Mouse (Mus musculus) left cerebral cortex, postnatal 4 days (tissue): ENCODE measurements around the gene Pou4f2. TPM values are rescaled to one million over a fixed set of nuclear protein-coding genes. Genes with fewer than 3 reads are reported as not detected.

Source experiments
- DNase-seq: peaks from one replicate; pipeline ENCODE4 v3.0.0-alpha.2; 2022
- intact Hi-C: fragments of 180-260 bp; cut with DNase I; formaldehyde crosslinking; loops from one replicate; pipeline ENCODE4 v1.15.1; 2025
- total RNA-seq, 2 experiments: library from RNA; stranded (reverse); gene quantifications; 2 replicates each; pipeline ENCODE4 v1.2.3; 2021

The Pou4f2 gene
- total RNA-seq, result under 1 TPM in 1 of 2 experiments, not detected in 1; 0.12 TPM

DNA sequence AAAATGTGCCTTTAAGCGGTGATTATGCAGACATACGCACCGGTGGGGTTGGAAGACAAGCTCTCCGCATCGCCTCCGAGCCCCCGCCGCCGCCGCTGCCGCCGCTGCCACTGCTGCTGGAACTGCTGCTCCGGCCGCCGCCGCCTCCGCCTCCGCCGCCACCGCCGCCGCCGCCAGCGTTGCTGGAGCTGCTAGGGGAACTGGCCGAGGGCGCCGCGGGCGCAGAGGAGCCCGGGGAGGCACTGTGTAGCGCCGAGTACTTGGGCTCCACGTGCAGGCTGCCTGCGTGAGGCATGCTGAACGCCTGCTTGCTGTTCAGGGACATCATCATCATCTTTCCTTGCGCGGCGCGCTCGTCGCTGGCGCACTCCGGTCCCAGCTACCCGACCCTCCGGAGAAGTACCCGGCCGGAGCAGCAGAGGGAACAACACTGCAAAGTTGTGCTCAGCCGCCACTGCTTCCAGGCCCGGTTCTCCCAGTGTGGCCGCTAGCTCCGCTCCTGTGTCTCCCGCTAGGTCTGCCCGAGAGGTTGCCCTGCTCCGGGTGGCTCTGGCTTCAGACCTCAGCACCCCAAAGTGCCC, at the start of gene Pou4f2:
Gene Pou4f2 (minus strand): TSS at position 575 of the 581 bp plus-strand sequence.
- intact Hi-C loops, result no loop called here
- peak; percentile 31 for DNase-seq

DNA sequence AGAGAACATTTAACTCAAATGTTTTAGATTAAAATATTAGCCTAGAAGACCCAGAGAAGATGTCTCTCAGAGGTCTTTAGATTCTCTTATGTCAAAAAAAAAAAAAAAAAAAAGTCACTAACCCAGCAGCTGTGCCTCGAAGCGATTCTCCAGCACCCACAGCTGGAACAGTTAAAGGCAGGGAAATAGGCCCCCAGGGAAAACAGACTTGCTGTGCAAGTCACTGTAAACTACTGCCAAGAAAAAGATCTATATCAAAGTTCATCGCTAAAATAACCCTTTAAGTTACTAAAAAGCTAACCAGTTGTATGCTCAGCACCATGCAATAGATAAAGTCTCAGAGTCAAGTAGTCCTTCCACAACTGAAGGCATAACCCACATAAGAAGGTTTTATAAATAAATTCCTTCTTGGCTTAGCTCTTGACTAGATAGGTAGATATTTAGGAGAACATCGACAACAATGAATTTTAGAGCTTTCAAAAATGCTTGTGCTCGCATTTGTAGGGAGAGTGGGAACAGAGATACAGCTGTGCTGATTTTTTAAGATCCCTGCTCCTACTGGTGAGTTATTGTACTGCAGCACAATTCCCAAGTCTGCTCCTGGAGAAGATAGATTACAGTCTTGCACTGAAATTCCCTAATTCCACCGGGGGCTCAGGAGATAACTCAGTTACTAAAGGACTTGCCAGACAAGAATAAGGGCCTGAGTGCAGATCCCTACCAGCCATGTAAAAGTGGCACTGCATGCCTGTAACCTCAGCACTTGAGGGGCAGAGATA, 40.8 kb upstream of the Pou4f2 start:
- intact Hi-C loops, result no loop called here
- no peak for DNase-seq

DNA sequence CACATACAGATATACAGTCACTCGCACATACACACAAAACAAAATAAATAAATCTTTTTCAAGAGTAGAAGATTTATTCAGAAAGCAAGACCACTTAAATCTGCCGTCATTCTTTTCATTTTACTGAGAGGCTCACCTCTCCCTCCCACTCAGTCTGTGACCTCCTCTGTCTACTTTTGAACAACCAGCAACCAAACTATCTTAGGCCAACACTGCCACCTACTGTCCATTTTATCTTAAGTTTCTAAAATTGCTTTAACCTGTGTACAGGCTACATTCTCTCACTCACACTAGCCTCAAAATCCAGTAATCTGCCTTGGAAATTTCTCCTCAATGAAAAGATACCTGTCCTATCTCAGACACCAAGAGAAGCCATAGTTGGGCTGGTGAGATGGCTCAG, 31.4 kb upstream of the Pou4f2 start:
- intact Hi-C loops, result no loop called here
- no peak for DNase-seq

DNA sequence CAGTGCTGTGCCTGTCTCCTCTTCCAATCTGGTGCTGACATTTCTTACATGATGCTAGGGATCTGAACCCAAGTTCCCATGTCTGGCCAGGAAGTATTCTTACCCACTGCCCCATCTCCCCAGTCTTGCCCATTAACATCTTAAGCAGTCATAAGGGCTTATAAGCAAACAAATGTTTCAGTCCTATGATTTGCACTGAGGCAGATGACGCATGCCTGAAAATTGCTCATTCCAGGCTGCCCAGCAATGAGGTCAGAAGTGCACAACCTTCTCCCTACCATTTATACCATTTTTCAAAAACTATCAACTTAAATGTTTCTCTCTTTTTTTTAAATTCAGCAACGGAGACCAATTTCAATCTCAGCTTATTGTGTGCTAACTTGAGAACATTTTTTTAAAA, 27.5 kb upstream of the Pou4f2 start:
- intact Hi-C loops, result no loop called here
- DNase-seq, result no peak

DNA sequence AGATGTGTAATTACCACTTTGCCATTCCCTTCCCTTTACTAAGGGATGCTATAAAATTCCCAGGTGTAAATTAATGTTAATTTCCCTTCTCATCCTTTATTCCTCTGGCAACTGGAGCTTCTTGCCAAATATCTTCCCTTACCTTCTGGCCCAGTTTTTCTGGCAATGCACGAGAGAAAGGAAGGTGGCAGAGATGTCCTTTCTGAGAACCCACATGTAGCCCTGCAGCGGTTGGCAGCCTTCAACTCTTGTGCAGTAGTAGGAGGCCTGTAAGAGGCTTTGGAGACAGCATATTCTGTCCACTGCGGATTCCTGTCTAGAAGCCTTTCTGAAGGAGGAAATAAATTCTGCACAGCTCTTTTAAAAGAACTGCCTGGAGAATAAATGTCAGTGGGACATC, 20.0 kb upstream of the Pou4f2 start:
- intact Hi-C loops, result no loop called here
- no peak for DNase-seq

DNA sequence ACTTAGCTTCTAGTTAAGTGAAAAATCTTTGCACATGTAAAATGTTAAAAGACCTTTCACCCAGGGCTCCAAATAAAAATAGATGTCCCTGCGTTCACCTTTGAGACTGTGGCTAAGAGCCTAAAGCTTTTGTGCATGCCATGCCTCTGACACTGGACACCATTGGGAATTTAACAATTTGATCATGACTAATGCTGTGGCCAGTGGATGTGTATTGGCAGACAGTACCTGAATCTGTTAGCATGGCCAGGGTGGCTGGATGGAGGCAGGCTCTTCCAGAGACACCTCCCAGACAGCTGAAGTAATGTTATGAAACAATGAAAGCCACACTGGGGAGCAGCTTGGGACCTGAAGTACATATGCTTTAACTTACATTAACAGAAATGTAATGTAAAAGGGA, 6.3 kb upstream of the Pou4f2 start:
- intact Hi-C loops, result no loop called here
- no peak for DNase-seq

DNA sequence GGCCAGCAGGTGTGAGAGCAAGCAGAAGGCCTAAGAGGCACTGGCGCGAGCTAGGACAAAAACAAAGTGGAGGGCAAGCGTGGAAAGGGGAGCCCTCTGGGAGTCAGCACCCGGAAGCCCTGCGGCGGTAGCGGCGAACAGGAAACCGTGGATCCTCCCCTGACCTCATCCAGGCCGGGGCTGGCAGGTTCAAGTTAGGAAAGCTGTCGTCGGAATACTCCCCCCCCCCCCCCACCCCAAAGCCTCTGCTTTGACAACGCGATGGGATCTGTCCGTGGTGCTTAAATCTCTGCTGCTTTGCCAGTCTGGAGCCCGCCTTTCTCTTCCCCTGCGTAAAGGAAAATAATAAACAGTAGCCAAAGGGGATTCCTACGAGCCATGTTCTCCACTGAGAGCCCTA, 1.7 kb upstream of the Pou4f2 start:
- DNase-seq, result peak; percentile 11
- intact Hi-C loops, result no loop called here

DNA sequence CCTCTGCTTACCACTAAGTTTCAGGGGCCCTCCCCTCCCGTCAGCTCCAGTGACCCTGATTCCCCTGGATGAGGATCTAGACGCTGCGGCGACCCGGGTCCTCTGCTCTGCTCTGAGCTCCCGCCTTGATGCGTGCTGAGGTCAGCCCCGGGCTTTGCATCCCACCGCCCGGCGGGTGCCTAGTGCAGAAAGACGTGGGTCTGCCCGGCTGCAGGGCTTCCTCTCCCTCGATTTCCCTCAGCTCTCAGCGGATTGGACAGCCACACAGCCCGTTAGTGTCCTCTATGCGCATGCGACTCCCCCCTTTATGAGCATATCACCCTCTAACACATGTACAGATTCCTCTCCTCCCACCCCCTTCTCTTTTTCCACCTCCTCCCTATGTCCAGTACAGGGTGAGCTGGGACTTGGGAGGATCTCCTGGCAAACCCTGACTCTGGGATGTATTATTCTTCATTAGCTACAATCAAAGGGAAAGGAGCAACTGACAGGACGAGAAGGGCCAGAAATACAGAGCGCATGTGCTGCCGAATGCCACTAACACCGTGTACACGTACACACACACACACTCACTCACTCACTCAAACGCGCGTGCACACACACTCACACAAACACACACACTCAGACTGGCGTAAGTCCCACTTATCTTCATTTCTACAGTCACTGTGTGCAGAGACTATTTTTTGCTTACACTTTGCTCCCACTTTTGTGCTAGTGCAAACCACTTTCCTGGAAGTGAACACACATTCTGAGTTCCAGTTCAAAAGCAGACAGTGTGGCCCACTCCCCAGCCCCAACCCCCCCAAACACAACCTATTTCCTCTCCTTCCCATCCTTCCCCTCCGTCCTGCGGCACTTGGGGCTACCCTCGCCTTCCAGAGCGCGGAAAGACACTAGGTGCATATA, 948 bp upstream of the Pou4f2 start:
- intact Hi-C loops, result no loop called here
- DNase-seq, result peak; percentile 24

DNA sequence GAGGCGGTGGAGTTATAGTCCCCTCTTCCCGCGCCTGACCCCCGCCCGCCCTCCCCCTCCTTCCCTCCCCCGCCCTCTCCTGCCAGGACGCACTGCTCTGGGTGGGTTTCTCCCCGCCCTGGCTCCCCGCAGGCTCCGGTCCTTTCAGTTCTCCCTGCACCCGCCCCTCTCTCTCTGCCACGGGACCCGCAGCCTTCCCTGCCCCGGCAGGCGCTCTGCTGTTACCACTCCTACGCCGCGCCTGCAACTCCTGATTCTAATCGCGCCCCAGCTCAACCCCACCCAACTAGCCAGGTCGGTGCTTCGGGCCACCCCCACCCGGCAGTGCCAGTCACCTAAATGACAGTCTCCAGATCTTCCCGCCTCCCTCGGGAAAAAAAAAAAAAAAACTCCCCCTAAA, 216 bp upstream of the Pou4f2 start:
- intact Hi-C loops, result no loop called here
- DNase-seq, result peak; percentile 6

DNA sequence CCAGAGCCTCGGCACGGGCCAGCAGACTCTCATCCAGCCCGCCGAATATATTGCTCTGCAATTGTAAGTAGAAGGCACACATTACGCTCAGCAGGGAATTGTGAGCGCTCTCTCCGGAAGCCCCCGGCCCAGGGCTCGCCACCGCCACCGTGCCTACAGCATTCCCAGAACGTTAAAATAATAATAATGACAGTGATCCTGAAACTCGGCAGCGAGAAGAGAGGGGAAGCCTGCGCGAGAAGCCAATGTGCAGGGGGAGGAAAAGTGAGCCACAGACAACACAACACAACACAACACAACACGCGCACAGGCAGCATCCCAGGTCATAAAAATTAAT, 853 bp downstream of the Pou4f2 start:
- DNase-seq, result no peak
- intact Hi-C loops, result no loop called here

DNA sequence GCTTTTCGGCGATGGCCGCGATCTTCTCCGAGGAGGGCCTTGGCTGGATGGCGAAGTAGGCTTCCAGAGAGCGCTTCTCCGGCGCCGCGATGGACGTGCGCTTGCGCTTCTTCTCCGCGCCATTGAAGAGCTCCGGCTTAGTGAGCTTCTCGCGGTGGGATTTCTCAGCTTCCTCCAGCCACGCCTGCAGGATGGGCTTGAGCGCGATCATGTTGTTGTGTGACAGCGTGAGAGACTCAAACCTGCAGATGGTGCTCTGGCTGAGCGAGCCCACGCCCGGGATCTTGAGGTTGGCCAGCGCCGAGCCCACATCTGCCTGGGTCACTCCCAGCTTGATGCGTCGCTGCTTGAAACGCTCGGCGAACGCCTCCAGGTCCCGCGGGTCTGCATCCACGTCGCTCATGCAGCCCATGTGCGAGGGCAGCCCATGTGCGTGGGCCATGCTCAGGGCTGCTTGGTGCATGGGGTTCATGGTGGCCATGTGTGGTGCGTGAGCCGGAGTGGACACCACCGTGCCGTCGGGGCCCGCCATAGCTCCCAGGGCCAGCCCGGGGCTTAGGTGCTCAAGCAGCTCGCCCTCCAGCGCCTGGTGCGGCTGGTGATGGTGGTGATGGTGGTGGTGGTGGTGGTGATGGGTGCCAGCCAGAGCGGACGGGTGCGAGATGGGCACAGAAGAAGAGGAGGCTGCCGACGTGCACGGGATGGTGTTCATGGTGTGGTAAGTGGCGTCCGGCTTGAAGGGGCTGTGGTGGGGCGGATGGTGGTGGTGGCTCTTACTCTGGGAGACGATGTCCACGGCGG, 1.4 kb downstream of the Pou4f2 start:
- intact Hi-C loops, result no loop called here
- peak; percentile 8 for DNase-seq

DNA sequence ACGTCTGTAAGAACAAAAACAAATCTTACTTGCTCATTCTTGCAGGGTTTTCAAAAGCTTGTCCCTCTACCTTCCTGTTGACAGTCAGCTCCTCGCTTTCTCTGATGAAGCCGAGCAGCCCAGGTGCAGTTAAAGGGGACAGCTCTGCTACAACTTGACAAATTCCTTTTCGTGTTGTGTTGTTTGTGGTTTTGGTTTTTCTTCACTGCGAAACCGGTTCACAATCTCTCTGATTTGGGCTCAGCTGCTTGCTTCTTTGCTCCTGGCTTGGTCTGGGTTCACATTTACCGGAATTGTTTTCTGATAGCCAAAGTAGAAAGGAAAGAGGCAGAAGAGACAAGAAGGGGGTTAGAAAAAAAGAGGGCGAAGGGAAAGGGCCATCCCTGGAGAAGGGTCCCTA, 2.1 kb downstream of the Pou4f2 start:
- intact Hi-C loops, result no loop called here
- DNase-seq, result no peak

DNA sequence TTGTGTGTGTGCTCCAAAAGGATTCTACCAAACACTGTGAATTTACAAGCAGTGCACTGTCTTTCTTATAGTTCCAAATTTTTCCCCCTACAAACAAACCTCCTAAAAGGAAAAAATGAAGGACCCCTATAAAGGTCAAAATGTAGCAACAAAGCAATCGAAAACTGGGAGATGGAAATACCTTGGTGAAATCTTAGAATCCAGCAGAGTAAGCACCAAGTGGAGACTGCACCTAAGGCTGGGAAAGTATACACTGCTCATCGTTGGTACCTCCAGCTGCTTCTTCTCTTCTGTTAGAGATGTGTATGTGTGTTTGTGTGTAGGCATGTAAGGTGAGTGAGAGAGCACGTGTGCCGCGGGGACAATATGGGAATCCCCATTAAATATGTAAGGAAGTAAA, 3.1 kb downstream of the Pou4f2 start:
- intact Hi-C loops, result no loop called here

DNA sequence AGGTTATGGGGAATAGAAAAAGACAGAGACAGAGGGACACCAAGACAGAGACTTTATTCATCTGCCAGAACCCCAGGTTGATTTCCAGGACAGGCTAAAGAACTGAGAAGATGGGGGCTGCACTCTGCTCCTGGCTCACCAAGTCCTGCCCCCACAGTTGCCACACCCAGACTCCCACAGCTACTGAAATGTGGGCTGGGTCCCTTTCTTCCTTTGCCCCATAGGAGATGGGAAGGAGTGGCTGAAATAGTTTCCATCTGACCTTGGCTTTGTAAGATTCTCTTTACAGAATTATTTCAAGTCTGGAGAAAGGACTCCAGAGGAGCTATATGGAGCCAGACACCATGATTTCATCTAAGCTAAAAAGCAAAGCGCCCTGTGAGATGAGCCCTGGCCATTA, 4.0 kb downstream of the Pou4f2 start:
- DNase-seq, result no peak
- intact Hi-C loops, result no loop called here

More for the DNA sequence above, 3.1 kb downstream of the Pou4f2 start:
- DNase-seq, result no peak

DNA sequence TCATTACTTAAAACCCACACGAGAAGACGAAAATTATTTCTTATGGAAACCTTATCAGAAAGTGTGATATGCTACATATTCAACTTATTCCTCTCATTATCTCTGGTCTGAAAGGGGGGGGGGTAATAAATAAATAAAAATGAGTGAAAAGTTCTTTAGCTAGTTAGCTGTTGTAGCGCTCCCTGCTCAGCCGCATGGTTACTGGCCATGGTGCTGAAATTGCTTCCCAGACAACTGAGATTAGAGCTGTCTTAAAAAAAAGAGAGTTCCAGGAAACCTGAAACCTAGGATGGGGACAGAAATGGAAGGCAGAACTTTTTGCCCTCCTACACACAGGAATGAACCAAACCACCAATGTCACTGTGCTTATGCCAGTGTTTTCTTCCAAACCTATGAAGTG, 5.1 kb downstream of the Pou4f2 start:
- peak; percentile 22 for DNase-seq
- intact Hi-C loops, result no loop called here

DNA sequence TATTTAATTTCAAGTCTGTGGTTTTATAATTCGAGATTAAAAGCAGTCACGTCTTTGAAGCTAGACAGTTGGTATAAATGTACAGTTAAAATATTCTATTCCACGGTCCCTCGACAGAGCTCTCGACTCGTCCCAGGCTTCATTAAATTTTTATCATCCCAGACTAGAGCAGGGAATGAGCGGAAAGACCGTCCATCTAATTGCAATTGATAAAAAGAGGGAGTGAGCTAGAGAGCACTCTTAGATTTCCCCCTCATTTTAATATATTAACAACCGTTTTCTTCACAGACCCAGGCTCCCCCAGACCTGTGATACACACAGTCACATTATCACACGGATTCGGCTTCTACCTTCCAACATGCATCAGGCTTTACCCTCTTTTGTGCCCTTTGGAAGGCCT, 8.3 kb downstream of the Pou4f2 start:
- intact Hi-C loops, result no loop called here
- no peak for DNase-seq

DNA sequence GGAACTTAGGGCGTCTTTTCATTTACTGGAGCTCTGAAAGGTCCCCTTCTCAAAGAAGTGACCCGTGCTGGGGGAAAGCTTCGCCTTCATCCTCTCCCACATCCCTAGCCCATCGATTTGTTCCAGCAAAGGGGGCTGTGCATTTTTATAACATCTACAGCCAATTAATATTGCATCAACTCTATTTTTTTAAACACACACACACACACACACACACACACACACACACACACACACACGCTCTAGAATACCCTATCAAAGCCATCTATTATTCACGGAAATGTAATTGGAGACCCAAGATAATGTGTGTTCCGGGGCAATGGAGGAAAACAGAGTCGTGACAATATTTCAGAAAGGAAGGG, 8.7 kb downstream of the Pou4f2 start:
- DNase-seq, result no peak
- intact Hi-C loops, result no loop called here

DNA sequence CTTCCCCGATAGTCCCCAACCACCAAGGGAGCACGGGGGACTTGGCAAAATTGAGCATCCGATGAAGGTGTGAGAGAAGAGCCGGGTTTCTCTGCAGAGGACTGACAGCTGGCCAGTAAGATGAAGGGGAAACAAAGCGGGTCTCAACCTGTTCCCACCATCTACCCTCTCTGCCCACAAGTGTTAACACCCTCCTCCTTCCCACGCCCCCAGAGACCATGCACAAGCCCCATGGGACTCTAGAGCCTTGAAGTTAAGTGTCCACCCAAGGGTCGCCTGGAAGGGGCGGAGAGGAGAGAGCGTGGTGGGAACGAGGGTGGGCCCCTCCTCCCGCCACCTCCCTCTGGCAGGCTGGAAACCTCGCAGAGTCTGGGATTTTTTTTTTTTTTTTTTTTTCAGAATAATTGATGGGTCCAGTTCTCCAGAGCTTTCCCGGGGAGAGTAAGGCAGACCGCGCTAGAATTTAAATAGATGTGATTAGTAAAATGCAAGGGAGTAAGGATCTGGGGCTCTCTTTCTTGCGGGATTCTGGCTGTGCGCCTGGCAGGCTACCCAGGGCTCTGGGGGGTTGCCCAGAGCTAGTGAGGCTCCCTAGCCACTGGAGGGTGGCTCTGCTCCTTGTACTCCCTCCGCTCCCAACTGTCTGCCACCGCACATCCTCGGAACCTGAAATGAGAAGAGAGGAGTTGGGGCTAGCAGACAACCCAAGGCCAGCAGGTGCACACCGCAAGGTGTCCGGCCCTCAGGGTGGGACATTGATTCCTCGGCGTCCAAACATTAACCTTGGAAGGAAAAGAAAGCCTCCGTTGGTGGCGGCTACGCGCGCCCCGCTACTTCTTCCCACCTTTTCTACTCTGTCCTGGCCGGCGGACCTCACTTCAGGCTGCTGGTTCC, 9.3 kb downstream of the Pou4f2 start:
- intact Hi-C loops, result no loop called here
- DNase-seq, result no peak

DNA sequence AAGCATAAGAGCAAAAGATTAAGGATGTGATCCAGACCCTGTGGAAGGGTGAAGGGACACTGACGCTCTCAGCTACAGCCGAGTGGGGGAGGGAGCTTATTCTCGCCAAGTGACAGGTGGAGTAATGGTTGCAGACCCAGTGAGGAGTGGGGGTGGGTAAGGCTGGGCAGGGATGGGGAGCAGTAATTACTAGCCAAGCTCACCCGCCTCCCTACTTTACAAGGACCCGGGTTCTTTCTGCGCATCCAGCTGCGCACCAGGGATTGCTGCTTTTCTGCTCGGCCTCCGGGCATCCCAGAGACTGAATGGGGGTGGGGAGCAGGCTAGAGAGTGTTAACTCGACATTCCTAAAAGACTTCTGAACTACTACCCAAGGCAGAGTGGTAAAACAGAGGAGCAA, 10.0 kb downstream of the Pou4f2 start:
- intact Hi-C loops, result no loop called here
- DNase-seq, result no peak

DNA sequence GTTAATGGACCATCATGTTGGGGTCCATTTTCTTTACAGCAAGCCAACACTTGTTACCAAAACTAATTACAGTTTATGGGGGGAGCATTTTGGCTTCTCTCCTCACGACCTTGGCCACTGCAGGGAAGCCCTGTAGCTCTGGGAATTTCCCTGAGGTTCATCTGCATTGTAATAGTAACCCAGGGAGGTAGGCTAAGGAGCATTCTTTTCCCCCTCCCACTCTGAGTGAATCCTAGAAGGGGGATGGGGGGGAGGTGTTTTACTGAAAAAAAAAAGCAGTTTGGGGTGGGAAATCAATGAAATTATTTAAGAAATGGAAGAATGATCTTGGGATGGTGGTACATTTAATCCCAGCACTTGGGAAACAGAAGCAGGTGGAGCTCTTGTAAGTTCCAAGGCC, 12.5 kb downstream of the Pou4f2 start:
- no peak for DNase-seq
- intact Hi-C loops, result loop anchor here (5.0 kb wide), 1 partner anchor 187 kb away; no protein-coding TSS in a partner anchor
